Mouse (Mus musculus) lung, embryonic 14.5 days (tissue): ENCODE results near the gene Fcgr3. TPM values are rescaled to one million over a fixed set of nuclear protein-coding genes. Genes with fewer than 3 reads are reported as not detected.
"Not testable (repeated sequence)": the region's sequence is repeated elsewhere in the genome, so short reads cannot be mapped to it uniquely, and the experiment has no call there.

Source experiments
- ATAC-seq: fragments of 200-750 bp; cut with Nextera tagmentation; 2 replicates; pipeline ENCODE4 v1.8.0; 2017; ENCODE audit warnings: mild to moderate bottlenecking, moderate TSS enrichment, moderate library complexity; ENCODE audit not compliant: insufficient read depth
- DNase-seq: peaks from one replicate; pipeline ENCODE4 v3.0.0-alpha.2; 2015
- H3K27ac ChIP-seq: fragments of 300-500 bp; sonication (generic); 2 replicates; pipeline ENCODE4 v1.5.1; 2014; ENCODE audit warnings: low read depth, mild to moderate bottlenecking, moderate library complexity
- H3K27me3 ChIP-seq: fragments of 300-500 bp; sonication (generic); 2 replicates; pipeline ENCODE4 v1.6.1; 2014; ENCODE audit warnings: low read length, control low read depth; ENCODE audit not compliant: insufficient read depth
- H3K36me3 ChIP-seq: fragments of 300-500 bp; sonication (generic); 2 replicates; pipeline ENCODE4 v1.6.1; 2014; ENCODE audit warnings: control low read depth; ENCODE audit not compliant: insufficient read depth
- H3K4me1 ChIP-seq: fragments of 300-500 bp; sonication (generic); 2 replicates; pipeline ENCODE4 v1.6.1; 2014; ENCODE audit warnings: antibody characterized with exemption, control low read depth; ENCODE audit not compliant: insufficient read depth
- H3K4me2 ChIP-seq: fragments of 300-500 bp; sonication (generic); 2 replicates; pipeline ENCODE4 v1.6.1; 2014; ENCODE audit warnings: mild to moderate bottlenecking
- H3K4me3 ChIP-seq: fragments of 300-500 bp; sonication (generic); 2 replicates; pipeline ENCODE4 v1.5.1; 2014; ENCODE audit warnings: low read depth, low read length
- H3K9ac ChIP-seq: fragments of 300-500 bp; sonication (generic); 2 replicates; pipeline ENCODE4 v1.6.1; 2014
- H3K9me3 ChIP-seq: fragments of 300-500 bp; sonication (generic); 2 replicates; pipeline ENCODE4 v1.6.1; 2016; ENCODE audit warnings: low read depth, low read length, control low read depth
- CTCF ChIP-seq: IDR thresholded peaks from 2 replicates; pipeline ENCODE4 v1.5.1; 2016; ENCODE audit warnings: antibody characterized with exemption, low read depth
- WGBS: fragments of 180-500 bp; shearing (Covaris S2); extraction: QIAGEN DNeasy Blood & Tissue Kit; methylation state at CpG from one replicate; pipeline ENCODE4 v1.1.7; 2014; 5-methylcytosine and 5-hydroxymethylcytosine counted together
- polyA plus RNA-seq: library from polyadenylated mRNA; unstranded; fragments of >200 nt; fragmentation: Nextera tagmentation; extraction: Ambion mirVana; gene quantifications from 2 replicates; pipeline ENCODE4 v1.2.1, GENCODE M21; 2014

Gene Fcgr3
- polyA plus RNA-seq, 1 experiment from 2014 or later = 10.8 TPM

DNA sequence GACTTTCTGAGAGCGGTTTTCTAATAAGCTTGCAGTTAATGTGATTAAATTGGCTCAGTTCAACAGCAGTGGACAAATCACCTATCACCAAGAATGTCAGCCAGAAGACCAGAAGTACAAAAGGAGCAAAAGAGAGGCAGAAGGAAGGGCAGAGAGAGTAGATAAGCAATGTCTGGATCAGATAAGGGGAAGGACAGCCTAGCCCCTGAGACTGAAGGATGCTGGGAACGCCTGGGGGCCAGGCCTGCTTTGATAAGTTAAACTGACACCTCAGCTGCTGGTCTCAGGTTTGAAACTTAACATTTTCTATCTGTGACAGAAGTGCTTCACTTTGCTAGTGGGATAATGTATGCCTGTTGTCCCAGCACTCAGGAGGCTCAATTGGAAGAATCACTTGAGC lies 32.9 kb upstream of the Fcgr3 start:
- Histone ChIP-seq H3K9me3 (no peaks in the 10 kb centered on the region), H3K27me3 (no peaks in the 10 kb centered on the region), H3K36me3 (no peaks in the 10 kb centered on the region), H3K4me2 (no peak overlapping the region), H3K27ac (no peak overlapping the region), H3K4me3 (no peak overlapping the region), H3K9ac (no peak overlapping the region), H3K4me1 (peaks cover 3% of the 10 kb centered on the region; the same call in 1 of the 2 replicates)
- ATAC-seq = no peak
- DNase-seq = no peak
- WGBS = 21% methylated on average over 2 of the region's 2 CpGs
- TF ChIP-seq CTCF = no peak

DNA sequence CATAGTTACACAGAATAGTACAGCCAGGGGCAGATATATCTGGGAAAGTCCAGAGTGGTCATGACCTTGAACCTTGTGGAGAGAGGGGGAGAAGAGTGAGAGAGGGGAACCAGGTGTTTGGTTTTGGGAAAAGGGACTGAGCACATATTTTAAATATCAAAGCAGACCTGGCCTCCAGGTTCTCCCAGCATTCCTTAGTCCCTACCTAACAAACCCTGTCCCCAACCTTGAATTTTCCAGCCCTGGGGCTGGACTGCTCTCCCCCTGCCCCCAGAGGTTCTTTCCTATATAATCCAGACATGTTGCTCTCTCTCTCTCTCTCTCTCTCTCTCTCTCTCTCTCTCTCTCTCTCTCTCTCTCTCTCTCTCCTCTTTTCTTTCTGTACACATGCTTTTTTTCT lies 32.4 kb upstream of the Fcgr3 start:
- Histone ChIP-seq H3K27me3 (no peaks in the 10 kb centered on the region), H3K9ac (no peak overlapping the region), H3K4me1 (peaks cover 3% of the 10 kb centered on the region; the same call in 1 of the 2 replicates), H3K9me3 (no peaks in the 10 kb centered on the region), H3K27ac (no peak overlapping the region), H3K36me3 (no peaks in the 10 kb centered on the region), H3K4me2 (no peak overlapping the region), H3K4me3 (no peak overlapping the region)
- DNase-seq (no peak), ATAC-seq (no peak)
- no peak for TF ChIP-seq CTCF

DNA sequence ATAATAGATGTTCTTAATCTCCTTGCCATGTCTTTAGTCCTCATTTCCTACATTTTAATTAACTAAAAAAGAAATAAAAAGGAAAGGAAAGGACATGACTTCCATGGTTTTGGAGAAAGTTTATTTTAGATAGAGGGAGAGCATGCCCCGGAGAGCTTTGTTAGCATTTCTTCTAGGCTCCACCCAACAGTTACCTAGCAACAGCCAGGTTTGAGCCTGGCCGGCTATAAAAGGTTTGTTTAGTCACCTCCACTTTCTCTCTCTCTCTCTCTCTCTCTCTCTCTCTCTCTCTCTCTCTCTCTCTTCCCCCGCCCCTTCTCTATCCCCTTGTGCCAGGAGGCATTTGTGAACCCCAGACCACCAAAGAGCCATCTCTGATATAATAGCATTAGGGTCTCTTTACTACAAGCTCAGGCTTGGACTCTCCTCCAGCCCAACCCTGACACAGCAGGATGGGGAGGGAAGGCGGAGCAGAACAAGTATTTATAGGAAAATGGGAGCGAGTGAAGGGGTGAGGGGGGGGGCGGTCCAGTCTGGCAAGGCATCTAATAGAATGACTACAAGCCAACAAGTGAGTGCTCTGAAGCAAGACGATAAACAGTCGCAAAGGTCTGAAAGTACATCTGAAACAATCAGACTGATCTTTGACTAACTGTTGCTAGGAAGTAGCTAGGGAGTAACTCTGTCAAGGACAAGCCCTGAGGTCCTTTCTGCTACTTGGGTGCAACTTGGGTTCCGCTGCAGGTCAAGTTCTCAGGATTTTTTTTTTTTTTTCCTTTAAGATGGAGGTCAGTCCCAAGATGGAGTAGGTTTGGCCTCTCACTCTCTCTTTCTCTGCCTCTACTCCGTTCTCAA lies 31.6 kb upstream of the Fcgr3 start:
- H3K4me2 ChIP-seq = peak overlapping the region; percentile 41
- TF ChIP-seq CTCF = no peak
- H3K27me3 ChIP-seq = no peaks in the 10 kb centered on the region
- no peak overlapping the region for H3K4me3 ChIP-seq
- peak; percentile 63 for DNase-seq
- 12% methylated on average over 10 of the region's 10 CpGs for WGBS
- no peak overlapping the region for H3K9ac ChIP-seq
- ATAC-seq = peak; percentile 52
- H3K36me3 ChIP-seq = no peaks in the 10 kb centered on the region
- H3K4me1 ChIP-seq = peaks cover 3% of the 10 kb centered on the region; the same call in 1 of the 2 replicates
- H3K9me3 ChIP-seq = no peaks in the 10 kb centered on the region
- H3K27ac ChIP-seq = peak overlapping the region; percentile 67

DNA sequence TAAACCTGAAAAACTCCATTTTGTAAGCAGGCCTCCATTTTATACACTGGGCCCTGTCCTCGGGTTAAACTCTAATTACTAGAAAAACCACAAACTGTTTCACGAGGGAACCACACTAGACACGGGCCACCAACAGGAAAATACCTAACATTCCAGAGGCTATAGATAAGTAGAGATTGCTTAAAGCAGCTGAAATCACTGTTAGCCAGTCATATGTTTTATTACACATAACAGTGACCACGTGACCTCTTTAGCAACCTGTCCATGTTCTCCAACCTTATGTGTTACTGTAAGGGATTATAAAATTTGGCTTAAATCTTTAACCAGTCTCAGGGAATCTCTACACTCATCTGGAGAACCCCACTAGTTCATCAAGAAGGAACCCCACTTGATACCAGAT lies 29.7 kb upstream of the Fcgr3 start:
- H3K9ac ChIP-seq = no peak overlapping the region
- ATAC-seq (no peak), DNase-seq (no peak)
- no peaks in the 10 kb centered on the region for H3K27me3 ChIP-seq
- 43% methylated on average over 4 of the region's 4 CpGs for WGBS
- peaks cover 3% of the 10 kb centered on the region; the same call in 1 of the 2 replicates for H3K4me1 ChIP-seq
- no peak overlapping the region for H3K4me2 ChIP-seq
- H3K27ac ChIP-seq = no peak overlapping the region
- no peaks in the 10 kb centered on the region for H3K9me3 ChIP-seq
- H3K36me3 ChIP-seq = no peaks in the 10 kb centered on the region
- no peak overlapping the region for H3K4me3 ChIP-seq
- no peak for TF ChIP-seq CTCF

DNA sequence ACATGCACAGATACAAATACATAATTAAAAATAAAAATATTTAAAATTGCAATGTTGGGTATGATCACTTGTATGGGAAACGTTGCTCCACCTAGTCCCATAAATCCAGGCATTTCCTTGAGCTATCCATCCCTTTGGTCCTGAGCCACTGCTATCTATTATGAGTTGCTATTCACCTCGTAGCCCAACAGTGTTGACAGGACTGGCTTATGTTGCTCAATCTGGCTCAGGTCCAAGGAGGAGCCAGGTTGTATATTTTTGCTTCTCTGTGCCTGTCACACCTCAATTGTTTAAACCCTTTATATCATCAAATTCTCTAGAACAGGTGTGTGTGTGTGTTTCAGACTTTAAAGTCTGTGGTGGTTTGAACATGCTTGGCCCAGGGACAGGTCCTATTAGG lies 26.0 kb upstream of the Fcgr3 start:
- 54% methylated on average over 2 of the region's 2 CpGs for WGBS
- no peak for DNase-seq
- no peaks in the 10 kb centered on the region for H3K9me3 ChIP-seq

DNA sequence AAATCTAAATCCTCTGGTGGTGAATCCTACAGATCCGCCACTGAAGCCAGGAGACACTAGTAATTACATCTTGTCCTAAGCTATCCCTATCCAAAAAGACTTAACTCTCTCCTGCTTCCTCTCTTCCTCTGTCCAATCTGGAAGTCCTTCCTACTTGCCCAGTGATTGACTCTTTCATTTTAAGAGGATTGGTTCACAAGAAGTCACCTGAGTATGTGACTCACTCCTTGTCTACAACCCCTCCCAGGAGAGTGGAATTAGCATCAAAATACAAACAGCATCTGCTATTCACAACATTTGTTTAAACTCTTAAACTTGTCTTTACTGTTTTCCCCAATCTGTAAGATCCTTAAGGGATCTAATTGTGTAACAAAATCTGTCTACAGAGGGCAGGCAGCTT lies 25.2 kb upstream of the Fcgr3 start:
- ATAC-seq (no peak), DNase-seq (no peak)
- H3K27ac ChIP-seq = no peak overlapping the region
- no peak overlapping the region for H3K4me2 ChIP-seq
- H3K4me1 ChIP-seq = no peaks in the 10 kb centered on the region
- no peak for TF ChIP-seq CTCF
- H3K9me3 ChIP-seq = no peaks in the 10 kb centered on the region
- no peak overlapping the region for H3K4me3 ChIP-seq
- WGBS = 83% methylated on average over 1 of the region's 1 CpGs
- H3K9ac ChIP-seq = no peak overlapping the region
- H3K36me3 ChIP-seq = no peaks in the 10 kb centered on the region
- peaks cover 12% of the 10 kb centered on the region for H3K27me3 ChIP-seq

More for the DNA sequence above, 26.0 kb upstream of the Fcgr3 start:
- no peak overlapping the region for H3K4me3 ChIP-seq
- no peak for TF ChIP-seq CTCF
- no peak overlapping the region for H3K9ac ChIP-seq
- no peaks in the 10 kb centered on the region for H3K36me3 ChIP-seq
- H3K4me2 ChIP-seq = no peak overlapping the region
- ATAC-seq = no peak
- peaks cover 10% of the 10 kb centered on the region for H3K27me3 ChIP-seq
- no peak overlapping the region for H3K27ac ChIP-seq
- H3K4me1 ChIP-seq = no peaks in the 10 kb centered on the region; the same call in 1 of the 2 replicates

DNA sequence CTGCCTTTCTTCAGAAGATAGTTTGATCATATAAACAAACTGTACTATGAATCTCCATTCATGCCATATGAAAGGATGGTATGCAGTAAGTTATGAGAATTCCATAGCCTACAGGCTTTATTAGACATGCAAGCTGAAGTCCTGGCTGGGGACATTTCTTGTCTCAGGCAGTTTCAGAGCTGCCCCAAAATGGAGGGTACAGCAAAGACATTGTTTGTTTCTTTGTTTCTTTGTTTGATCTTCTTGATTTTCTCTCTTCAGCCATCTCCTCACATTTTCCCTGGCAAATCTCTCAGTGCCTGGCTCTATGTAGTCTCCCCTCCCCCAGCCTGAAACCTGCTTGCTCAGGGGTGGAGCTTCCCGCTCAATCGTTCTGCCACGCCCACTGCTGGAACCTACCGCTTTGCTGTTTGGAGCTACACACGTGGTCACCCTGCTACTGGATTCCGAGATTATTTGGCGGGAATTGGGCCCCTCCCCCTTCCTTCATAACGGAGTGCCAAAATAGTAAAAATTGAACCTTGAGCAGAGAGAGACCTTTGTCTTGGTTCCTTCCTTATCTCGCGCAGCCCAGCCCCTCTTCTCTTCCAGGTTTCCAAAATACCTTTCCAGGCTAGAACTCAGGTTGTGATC lies 23.6 kb upstream of the Fcgr3 start:
- peak overlapping the region; percentile 44 for H3K4me2 ChIP-seq
- ATAC-seq, H3K9ac ChIP-seq: not testable (repeated sequence)

More for the DNA sequence above, 23.6 kb upstream of the Fcgr3 start:
- peak; percentile 52 for DNase-seq
- not testable (repeated sequence) for H3K4me1 ChIP-seq, H3K36me3 ChIP-seq, H3K27ac ChIP-seq, H3K9me3 ChIP-seq
- Histone ChIP-seq H3K27me3 (peaks cover 12% of the 10 kb centered on the region), H3K4me3 (peak overlapping the region; percentile 9; the same call in 1 of the 2 replicates)
- WGBS = 4% methylated on average over 10 of the region's 10 CpGs
